Mouse (Mus musculus) induced T-regulatory cell, adult 2 months (primary cell): ENCODE results near the gene Mt1.

Source experiments
- DNase-seq: peaks from one replicate; pipeline ENCODE4 v3.0.0-alpha.2; 2012; ENCODE audit warnings: low read depth

Gene Mt1

DNA sequence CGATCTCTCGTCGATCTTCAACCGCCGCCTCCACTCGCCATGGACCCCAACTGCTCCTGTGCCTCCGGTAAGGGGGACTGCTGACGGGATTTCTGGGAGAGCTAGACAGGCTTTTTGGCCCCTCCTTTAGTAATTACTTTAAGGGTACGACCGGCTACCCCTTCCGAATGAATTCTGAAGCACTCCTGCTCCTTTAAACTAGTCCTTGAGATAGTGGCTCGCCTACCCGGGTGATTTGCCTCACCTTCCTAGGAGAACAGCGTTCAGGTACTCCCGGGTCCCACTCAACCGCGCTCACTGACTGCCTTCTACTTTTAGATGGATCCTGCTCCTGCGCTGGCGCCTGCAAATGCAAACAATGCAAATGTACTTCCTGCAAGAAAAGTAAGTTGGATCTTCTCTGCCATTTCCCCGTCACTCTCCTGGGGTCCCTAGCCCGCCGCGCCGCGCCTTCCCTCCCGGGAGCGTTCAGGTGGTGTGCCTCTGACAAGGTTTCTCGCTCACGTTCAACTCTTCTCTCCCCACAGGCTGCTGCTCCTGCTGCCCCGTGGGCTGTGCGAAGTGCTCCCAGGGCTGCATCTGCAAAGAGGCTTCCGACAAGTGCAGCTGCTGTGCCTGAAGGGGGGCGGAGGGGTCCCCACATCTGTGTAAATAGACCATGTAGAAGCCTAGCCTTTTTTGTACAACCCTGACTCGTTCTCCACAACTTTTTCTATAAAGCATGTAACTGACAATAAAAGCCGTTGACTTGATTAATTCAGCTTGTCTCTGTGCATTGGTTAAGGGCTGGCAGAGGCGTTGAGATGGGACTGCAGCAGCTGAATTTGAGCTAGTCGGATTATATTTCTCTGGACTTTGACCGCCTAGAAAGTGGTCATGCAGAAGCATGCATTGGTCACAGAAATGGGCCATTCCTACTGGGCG is 5.8 kb upstream of the Mt1 start:
- DNase-seq = no peak

DNA sequence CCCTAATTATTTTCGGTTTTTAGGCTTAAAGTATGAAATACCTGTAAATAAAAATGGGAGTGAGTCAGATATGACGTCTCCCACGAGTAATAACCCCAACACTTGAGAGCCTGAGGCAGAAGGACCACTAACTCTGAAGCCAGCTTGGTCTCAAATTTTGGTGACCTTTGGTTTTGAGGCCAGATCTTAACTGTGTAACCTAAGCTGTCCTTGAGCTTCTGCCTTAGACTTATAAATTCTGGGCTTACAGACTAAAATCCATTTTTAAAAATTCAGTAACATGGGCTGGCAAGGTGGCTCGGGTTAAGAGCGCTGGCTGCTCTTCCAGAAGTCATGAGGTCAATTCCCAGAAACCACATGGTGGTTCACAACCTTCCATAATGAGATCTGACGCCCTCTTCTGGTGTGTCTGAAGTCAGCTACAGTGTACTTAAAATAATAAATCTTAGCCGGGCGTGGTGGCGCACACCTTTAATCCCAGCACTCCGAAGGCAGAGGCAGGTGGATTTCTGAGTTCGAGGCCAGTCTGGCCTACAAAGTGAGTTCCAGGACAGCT is 5.0 kb upstream of the Mt1 start:
- no peak for DNase-seq

DNA sequence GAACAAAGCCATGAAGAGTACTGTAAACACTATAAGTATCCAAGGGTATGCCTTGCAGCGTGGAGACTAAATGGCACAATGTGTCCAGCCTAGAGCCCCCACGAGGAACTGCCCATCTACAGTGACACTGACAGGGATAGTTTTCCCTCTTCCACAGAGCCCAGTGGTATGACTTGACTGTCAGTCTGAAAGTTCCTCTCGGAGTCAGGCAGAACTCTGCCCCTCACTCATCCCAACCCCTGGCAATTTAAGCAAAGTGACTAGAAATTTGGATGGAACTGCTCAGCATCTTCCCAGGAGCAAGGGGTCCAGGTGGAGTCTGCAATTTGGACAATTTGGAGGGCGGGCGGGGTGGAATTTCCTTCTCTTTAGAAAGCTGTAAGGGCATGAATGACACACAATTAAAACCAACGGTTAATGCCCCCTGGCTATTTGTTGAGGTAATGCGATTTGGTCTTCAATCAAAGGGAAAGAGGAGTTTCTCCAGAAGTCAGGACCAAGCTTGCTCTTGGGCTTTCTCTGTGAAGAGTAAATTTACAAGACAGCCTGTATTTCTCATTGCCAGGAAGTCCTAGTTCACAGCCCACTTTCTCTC is 4.2 kb upstream of the Mt1 start:
- no peak for DNase-seq

DNA sequence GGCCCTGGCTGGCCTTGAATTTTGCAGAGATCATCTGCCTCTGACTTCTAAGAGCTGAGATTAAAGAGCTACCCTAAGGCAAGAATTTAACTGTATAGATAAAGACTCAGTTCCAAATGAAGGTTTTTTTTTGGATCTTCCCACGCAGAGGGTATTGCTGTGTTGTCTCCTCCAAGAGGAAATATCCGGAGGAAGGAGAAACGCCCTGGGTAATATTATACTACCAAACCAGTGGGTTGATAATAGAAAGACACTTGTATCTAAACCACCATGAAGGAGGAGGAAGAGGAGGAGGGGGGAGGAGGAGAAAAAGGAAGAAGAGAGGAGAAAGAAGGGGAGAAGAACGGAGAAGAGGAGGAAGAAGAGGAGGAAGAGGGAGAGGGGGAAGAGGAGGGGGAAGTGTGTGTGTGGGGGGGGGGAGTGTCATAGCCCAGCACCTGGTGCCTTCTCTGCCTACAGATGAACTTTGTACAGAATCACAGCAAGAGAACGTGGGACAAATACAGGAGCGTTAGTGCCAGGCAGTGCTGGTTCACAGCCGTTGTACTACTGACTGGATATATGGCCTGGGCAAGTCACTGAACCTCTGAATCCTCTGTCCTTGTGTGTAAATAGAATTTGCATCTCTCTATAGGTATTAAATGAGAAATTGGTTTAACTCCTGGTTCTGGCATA is 1.0 kb upstream of the Mt1 start:
- DNase-seq = no peak

DNA sequence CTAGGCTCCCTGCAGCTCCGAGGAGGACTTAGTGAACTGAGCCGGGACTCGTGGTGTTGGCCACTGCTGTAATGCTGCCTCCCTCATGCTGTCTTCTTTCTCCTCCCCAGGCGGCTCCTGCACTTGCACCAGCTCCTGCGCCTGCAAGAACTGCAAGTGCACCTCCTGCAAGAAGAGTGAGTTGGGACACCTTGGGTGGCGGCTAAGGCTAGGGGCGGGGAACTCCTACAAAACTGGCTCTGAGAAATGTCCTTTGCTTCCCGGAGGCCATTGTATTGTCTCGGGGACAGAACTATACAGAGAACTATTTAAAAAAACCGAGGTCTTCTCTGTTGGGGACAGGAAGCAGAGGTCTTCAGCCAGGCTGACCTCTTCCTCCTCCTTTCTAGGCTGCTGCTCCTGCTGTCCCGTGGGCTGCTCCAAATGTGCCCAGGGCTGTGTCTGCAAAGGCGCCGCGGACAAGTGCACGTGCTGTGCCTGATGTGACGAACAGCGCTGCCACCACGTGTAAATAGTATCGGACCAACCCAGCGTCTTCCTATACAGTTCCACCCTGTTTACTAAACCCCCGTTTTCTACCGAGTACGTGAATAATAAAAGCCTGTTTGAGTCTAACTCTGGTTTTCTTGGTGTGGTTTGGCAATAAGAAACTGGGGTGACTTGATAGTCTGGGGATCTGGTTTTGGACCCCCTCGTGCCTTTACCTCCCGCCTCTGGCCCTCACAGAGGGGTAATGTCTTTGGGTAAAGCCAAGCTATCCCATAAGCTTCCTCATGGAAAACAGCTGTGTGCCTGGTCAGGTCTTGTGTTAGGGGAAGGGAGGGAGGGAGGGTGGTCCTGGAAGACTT is 1.1 kb downstream of the Mt1 start:
- peak; percentile 44 for DNase-seq

DNA sequence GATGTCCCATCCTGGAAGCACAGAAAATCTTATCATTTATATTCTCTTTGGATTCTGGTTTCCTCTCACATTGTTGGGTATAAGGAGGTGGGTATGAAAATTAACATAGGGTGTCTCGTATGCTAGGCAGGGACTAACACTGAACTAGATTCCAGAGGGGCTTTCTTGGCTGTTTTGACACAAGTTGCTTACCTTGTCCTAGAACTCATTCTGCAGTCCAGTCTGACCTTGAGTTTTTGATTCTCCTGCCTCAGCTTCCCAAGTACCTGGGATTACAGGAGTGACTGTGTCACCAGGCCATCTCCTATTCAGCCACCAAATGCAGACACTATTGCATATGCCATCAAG is 1.7 kb downstream of the Mt1 start:
- DNase-seq = no peak

DNA sequence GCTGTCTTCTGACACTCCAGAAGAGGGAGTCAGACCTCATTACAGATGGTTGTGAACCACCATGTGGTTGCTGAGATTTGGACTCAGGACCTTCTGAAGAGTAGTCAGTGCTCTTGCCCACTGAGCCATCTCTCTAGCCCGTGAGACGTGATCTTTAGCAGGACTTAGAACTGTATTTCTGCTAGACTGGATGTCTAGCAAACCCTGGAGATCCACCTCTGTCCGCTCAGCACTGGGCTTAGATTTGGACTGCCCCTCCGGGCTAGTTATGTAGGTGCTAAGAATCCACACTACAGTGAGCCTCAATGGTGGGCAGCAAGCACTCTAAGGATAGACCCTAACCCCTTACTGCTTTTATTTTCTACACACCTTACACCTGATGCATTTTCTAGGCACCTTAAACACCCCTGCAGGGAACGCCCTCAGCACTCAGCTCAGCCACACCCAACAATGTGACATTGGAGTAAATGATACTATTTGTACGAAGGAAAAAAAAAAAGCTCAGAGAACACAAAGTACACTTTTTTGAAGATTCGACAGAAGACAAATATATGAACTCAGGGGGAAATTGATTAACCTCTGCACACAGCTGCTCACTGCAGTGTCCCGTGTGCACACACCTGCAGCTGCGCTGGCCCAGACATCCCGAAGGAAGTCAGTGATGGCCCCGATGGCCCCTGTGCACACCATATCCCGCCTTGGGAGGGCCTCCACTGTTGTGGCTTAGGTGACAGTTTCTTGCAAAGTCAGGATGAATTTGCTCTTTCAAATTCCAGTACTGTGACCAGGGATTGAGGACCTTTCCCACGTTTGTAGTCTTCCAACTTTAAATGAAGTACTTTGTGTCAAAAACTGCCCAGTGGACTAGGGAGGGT is 3.4 kb downstream of the Mt1 start:
- no peak for DNase-seq

DNA sequence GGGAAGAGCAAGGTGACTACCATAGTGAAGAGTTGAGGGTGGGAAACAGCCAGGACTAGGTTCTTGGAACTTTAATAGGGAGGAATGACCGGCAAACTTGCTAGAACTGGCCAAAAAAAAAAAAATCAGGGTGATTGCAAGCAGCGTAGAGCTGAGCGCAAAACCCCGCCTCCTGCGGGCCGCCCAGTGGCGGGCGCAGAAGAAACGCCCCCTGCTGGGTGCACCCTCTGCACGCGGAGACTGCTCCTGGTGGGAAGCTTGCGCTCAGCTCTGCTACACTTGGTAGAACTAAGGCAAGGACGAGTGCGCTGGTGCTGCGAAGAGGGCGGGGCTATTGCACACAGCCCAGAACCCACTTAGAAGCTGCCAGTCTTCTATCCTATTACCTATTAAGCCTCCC is 4.2 kb downstream of the Mt1 start:
- DNase-seq = peak; percentile 87

DNA sequence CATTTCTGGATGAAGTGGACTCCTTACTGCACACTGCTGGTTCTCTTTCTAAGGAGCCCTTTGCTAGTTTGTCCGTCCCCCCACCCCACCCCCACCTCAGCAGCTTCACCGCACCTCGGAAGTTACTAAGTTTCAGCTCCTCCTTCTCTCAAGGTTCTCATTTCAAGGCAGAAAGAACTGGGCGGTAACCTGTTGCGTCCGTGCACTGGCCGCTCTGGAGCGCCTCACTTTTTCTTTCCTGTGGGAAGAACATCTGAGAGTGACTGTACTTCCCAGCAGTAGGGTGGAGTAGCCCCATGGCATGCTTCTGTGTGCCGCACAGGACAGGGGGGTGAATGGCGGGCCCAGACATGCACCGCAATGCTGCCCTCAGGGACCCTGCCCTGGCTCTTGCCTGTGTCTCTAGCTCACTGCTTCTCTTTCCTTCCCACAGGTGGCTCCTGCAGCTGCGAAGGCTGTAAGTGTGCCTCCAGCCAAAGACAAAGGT is 5.5 kb downstream of the Mt1 start:
- DNase-seq = peak; percentile 40

DNA sequence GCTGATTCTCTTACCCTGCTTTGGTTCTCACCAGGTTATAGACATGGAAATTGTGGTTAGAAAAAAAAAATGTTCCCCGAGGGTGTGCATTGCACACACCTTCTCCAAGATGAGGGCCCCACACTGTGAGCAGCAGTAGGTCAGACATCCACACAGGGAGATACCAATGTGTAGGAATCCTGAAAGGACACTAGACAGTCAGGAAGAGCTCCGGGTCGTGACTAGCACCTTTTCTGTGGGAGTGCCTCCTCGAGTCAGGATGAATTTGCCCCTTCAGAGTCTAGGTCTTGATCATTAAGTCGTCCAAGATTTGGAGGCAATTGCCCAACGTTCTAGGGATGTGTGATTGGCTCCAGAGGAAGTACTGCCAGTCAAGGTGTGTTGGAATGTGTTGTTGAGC is 6.9 kb downstream of the Mt1 start:
- no peak for DNase-seq

DNA sequence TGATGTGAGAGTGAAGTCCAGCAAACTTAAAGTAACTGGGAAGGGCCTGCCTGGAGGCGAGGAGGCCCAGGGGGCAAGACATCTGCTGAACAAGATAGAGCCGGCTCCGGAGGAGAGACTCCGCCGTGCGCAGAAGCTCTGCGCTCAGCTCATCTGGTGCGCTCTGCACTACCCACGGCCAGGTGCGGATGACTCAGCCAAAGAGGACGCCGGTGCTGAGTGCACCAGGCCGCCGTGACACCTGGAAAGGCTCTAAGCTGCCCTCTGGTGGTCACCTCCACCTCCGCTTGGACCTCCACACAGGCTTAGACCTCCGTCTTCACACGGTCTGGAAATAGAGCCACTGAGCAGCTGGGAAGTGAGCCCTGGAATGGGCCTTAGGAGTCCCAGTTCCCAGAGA is 7.7 kb downstream of the Mt1 start:
- peak; percentile 84 for DNase-seq

DNA sequence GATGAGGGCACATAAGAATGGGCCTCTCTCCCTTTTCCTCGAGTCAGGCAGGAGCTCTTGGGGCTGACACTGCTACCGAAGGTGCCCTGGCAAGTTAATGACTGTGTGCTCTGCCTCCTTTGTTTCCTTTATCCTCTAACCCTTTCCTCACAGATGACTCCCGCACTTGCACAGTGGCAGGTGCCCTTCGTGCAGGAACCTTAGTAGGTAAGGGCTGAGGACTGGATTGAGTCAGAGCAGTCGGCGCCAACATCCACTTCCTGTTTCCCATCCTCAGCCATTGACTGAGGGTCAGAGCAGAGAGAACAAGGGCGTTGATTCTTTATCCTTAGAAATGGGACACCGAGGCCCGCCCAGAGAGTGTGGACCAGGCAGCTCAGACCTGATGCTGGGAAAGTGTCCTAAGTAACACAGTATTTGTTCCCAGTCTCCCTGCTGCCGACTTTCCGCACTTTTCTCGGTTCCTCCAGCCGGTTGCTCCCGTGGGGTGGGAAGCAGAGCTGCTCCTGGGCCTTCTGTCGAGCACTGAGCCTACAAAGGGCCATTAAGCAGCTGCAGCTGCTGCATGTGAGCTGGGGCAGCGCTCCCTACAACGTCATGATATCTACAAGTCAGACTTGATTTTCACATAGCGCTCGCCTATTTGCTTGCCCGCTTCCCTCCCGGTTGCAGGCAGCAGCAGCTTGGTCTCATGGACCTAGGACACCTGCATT is 8.6 kb downstream of the Mt1 start:
- DNase-seq = peak; percentile 35

DNA sequence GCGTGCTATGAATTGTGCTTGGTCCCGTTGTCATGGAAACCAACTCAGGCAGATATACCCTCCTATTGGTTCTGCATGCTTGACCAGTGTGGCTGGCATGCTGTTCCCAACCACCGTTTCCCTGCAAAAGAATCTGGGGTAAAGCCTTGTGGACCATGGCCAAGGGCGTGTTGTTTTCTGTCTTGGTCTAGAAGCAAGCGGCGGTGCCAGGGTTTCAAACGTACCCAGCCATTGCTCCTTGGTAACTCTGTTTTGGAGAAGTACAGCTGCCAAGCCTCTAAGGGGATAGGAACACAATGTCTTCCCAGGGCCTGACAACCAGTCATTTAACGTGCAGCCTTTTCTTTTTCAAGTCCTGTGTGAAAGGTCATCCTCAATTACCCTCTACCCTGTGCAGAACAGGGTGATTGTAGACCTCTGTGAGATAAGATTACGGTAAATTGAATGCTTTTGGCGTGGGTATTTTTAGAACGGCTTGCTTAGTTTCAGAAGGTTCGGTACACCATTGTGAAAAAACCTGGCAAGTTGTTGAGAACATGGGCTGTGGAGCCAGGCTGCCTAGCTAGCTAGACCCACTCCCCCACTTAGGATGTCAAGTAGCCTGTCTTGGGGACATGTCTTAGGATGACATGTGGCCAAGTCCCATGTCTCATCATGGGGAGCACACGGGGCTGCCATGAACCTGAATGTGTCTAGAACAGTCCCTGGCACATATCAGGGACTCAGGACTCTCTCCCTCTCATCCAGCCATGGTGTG is 10.6 kb downstream of the Mt1 start:
- no peak for DNase-seq

DNA sequence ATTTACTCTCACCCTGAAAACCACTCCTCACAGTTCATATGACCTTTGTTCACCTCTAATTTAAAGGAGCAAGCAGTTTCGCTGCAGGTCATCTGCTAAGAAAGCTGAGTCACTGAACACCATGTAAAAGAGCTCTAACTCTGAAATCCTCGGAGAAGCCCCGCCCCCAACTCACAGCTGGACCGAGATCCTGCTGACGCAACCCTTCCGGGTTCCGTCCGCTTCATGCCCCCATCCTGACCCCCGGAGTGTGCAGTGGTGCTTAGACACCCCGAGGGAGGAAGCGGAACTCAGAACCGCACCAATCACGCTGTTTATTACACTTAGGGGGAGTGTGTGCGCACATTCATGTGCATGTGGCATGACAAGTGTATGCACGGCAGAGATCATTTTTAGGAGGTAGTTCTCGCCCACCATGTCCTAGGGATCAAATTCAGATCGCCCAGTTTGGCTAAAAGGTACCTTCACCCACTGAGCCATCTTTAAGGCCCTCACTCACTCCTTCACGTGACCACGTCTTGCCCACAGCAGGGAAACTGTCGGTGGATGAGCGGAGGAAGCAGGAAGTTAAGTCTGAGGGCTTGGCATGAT is 12.3 kb downstream of the Mt1 start:
- peak; percentile 85 for DNase-seq

DNA sequence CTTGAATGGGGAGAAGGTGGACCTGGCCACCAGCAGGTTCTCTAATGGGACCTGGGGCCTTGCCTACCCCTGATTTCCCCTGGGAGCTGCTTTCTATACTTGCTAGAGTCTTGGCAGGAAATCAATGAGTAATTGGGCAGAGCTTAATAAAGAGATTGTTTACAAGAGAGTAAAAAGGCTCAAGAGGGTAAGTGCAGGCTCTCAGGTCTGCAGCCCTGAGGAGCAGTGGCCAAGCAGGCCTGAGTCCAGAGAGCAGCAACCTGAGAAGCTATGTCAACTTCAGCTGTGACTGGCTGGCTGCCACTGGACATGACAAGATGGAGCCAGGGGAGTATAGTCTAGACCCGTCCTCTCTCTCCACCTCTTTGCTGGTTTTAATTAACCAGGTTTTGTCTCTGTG is 14.0 kb downstream of the Mt1 start:
- no peak for DNase-seq

DNA sequence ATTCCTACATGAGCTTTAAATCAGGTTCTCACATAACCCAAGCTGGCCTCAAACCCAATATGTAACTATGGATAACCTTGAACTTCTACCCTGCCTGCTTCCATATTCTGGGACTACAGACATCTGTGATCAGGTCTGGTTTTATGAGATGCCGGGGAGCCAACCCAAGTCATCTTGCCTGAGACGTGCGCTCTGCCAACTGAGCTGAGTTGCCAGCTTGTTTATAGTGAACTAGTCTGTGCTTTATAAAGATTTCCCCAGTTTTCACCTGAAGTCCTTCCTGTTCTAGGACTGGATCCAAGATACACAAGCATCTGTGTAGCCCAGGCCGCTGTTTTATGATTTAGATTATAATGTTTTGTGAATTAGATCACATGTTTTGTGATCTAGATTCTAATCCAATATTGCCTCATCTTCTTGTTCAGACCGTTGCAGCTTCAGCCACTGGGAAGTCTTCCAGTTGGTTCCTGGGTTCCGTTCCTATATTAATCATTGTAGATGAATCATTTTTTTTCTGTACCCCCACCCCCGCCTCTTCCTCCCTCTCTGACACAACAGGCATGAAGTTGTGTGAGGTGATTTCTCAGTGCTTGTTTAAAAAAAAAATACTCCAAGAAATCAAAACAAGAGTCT is 15.8 kb downstream of the Mt1 start:
- no peak for DNase-seq

DNA sequence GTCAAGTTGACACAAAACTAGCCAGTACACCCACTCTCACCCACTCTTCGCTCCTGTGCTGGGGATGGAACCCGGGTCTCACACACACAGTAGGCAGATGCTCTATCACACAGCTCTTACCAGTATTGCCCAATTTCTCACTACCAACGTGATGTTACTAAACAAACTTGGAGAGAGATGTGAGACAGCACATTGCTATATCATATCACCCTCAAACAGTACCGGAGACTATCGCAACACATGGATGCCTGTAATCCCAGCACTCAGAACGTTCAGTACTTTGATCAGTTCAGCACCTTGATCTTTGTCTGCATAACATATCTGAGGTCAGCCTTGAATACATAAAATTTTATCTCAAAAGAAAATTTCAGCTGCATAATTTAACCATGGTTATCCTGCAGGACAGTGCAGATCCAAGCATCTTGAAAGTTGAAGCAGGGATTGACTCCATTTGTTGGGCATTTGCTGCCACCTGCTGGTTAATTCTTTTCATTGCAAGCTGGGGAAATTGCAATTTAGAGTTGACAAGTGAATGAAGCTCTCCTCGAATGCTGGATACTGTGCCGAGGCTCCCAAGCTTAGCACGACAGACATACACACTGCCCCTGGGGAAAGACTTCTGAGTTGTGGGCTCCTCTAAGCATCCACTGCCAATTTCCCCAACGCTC is 20.5 kb downstream of the Mt1 start:
- peak; percentile 87 for DNase-seq

DNA sequence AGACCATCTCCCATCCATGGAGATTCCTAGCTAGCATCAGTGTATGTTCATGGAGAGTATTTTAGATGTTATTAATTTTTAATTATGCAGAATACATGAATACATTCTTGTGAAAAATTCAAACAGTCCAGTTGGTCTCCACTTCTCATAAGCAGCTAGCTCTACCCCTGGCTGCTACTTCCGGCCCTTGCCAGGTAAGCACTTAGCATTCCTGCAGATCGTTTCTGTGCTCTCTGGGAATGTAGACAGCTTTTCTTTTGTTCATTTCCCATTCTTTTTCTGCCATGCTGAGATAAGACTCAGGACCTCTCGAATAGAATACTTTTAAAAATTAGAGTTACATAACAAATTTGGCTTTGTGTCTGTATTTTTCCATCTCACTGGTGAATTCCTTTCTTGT is 25.2 kb downstream of the Mt1 start:
- DNase-seq = no peak
